Mouse (Mus musculus): ENCODE data around the gene Srp72.

DNA sequence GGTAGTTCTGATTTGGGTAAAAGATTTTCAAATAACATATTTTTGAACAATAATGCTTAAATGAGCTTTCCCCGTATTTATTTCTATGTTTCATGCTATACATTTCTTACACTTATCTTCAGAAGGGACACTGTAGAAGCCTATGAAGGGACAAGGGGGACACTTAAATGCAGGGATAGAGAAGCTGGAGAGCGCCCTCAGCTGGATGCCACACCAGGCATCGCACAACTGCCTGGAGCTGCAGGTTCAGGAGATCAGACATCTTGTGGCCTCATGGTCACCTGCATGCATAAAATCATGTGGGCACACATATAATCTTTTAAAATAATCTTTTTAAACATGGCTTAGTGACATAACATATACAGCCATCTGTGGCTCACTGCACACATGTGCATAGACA is 9.8 kb upstream of the Srp72 start:
- TF ChIP-seq CTCF (IDR thresholded peaks at IDR 0.05; ENCODE audit: low read depth, low read length), result no peak
- no peak for TF ChIP-seq POLR2A (IDR thresholded peaks at IDR 0.05; ENCODE audit: borderline replicate concordance, low read depth, low read length)

Data from bone marrow macrophage, adult 2 months (primary cell).